Mouse (Mus musculus) heart, adult 2 months (tissue): ENCODE measurements around the gene Pgpep1l.

ENCODE experiments used
- CTCF ChIP-seq: fragments of 200-600 bp; IDR thresholded peaks from 2 replicates; pipeline ENCODE4 v1.8.1; 2022; ENCODE audit warnings: antibody characterized with exemption, mild to moderate bottlenecking, moderate library complexity
- POLR2A ChIP-seq: fragments of 200-500 bp; IDR thresholded peaks from 2 replicates; pipeline ENCODE4 v1.6.1; 2011; ENCODE audit warnings: mild to moderate bottlenecking, low read depth, low read length, control low read depth; ENCODE audit not compliant: insufficient read depth

DNA sequence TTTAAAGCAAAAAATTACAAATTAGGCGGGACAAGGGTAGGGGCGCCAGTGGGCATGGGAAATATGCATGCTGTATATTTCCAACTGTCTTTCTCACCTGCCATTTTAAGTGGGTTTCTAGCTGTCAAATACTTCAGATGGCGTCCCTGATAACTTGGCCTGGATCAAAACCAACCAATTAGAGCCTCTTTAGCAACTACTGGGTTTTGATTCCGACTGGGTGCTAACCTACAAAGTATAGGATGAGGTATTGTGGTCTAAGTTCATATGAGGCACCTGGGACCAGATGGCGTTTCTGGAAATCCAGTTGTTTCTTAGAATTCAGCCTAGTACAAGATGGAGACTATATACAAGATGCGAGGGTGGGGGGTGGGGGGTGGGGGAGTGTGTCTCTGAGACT is 7.8 kb upstream of the Pgpep1l start:
- TF ChIP-seq CTCF (no peak), POLR2A (no peak)
